Mouse (Mus musculus): Measurements from ENCODE around the gene Plcl1. TPM values are rescaled to one million over a fixed set of nuclear protein-coding genes. Genes with fewer than 3 reads are reported as not detected.
A peak's percentile ranks its signal among the peaks of the same experiment; 100 is the strongest.

Plcl1 gene
- polyA plus RNA-seq, 2 experiments from 2014 or later: 2.3 to 6.2 TPM

DNA sequence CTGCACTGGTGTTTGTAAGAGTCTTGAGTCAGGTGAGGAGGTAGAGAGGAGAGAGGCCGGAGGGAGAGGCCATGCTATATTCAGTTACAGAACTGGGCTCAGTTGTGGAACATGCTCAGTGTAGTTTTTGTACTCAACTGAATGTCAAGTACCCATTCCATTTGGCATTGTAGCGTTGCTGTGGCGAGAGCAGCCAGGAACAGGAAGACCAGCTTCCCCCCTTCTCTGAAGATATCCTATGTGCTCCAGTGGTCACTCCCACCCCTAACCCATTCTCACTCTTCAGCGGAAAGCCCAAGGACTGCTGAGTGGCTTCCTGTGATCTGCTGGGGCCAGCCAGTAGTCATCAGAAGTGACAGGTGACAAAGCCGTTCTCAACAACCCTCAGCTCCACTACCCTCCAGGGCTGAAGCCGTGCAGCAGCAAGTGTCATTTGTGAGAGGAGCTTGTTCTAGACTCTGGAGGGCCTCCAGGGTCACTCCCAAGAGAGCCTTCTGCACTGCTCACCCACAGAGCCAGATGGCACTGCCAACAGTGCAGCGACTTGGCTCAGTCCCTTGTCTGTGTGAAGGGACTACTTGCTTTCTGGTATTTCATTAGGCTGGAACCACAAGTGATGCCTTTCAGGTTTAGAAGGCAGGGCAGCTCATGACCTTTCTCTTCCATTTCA is 213.0 kb downstream of the Plcl1 start:
- ATAC-seq: peak; percentile 63

DNA sequence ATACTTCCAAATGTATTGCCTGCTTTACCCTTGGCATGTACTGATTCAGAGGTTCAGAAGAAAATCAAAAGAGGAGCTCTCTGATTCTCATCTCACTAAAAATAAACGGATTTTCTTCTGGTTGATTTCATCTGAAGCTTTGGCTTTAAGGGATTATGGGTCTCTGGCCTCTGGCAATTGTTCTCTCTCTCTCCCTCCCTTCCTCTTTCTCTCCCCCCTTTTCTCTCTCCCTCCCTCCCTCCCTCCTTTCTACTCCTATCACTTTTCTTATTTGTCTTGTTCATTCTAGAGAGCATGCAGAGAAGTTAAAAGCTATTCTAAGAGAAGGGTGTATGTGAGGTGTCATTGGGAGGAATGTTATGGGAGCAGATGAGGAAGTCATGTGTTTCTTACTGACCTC is 225.8 kb downstream of the Plcl1 start:
- ATAC-seq: no peak

DNA sequence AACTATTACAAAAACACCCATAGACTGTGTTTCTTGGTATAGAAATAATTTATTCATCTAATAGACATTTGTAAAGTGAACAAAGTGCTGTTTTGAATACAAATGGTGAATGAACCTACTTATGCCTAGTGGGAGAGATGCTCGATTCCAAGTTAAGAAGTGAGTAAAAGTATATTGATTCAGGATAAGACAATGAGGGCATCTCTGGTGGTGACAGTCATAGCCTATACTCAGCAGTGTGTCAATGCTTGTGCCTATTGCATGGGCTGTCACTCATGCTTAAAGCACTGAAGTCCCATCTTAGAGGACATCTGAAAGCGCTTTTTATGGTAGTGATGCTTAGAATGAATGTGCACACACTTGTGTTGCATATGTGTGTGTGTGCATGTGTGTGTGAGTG is 226.3 kb downstream of the Plcl1 start:
- no peak for ATAC-seq

DNA sequence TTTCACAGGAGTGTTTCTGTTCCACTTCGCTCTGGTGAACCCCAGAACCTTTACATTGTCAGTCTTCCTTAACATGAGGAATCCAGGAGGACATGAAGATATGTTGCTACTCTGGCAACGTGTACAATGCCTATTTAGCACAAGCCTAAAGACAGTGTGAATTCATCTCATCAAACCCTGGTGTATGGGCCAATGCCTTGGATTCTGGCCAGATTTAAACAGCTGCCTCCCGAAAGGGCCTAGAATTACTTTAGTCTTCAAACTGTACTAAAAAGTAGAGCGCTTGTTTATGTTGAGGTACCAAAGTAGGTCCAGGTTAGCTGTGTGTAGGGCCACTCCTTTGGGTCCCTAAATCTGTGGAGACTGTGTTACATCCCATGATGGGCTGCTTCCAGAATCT is 227.6 kb downstream of the Plcl1 start:
- ATAC-seq: no peak

DNA sequence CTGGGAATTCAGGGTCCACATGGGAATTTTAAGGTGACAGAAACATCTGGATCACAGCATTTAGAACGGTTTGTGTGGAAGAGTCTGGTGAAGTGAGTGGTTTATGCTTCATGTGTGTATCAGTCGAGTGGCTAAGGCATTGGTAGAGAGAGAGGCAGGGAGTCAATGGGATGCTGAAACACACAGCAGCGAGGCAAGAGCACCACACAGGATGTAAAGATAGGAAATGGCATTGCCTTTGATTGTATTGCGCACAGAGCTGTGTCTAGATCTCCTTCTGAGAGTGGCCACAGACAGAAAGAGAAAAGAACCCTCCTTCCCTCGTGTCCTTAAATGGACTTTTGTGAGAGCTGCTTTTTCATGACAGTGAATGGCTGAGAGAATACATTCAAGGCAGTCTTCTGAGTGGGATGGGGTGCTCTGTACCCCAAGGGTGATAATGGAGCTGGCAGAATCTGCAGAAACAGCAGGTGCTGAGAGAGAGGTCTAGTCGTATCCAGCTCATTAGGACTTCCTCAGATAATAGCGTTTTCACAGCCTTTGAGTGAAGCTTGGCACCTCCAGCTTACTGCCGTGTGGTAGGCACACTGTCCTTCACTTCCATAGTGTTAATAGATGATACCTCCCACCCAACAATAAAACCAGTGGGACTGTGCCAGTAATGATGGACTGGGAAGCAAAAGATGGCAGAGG is 253.9 kb downstream of the Plcl1 start:
- ATAC-seq: no peak

DNA sequence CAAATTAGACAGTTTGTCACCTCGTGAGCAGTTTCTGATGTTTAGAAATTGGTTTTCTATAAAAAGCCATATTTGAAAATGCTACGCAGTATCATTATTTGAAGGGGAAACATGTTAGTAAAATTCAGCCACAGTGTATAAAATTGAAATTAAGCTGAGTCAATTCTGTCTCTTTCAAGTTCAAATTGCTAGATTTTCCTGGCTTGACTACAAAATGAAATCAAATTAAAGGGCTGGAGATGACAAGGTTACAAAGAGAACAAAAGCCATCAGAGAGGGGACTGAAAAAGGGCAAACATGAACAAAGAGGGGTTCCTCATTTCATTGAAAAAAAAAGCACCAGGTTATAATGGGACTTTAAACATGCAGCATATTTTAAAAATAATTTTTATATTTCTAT is 255.7 kb downstream of the Plcl1 start:
- no peak for ATAC-seq

DNA sequence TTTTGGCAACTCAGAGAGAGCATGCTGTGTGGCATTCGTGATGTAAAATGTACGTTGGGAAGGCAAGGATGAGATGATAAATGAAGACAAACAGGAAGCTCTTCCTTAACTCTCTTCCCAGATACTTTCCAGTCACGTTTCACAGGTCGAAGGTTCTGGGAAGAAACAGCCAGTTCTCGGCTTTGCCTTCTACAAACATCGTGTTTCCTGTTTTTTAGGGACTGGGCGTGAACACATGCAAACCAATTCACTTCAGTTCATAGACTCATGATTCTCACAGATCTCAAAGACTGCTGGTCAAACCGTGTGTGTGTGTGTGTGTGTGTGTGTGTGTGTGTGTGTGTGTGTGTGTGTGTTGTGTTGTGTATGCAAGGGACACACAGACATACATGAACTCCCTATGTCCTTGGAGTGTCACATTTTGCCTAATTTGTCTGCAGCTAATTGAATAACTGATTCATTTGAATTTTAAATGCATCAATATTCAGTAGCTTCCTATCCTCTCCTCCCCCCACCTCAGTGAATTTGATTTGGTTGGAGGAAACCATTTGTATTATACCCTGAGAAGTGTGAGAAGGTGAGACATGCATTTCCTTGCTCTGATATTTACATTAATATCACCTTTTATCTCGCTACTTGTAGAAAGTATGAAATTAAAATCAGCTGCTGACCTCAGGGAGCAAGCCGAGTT is 259.6 kb downstream of the Plcl1 start:
- no peak for ATAC-seq

DNA sequence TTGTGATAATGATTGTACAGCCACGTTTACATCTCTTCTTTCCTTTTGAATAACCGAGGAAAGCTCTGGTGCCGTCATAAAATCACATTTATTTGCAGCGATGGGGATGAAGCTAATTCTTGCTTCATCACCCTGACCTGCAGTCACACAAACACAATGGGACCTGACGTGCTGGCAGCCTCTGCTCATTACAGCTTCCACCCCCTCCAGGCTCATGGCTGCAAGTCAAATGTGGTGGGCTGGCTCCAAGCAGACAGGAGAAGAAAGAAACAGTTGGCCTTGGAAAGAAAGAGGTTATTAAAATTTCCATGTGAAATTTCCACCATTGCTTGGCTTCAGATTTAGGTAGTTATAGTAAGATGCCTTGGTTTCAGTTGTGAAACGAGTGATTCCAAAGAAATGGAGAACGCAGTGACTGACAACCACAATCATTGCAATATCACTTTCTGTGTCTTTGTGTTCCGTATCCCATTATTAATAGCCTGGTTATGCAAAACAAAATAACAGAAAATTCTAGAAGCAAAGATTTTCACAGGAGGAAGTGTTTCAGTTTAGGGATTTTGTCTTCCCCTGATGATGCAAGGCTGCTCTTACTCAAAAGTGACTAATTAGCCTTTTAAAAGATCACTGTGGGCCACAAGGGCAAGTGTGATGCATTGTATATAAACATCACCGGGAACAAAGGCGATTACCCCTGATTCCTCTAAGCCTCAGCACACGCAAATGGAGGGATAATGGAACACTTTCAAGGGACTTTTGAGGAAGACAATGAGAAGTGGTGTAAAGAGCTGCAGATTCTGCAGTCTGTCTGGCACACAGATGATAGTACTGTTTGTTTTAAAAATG is 260.3 kb downstream of the Plcl1 start:
- no peak for ATAC-seq

DNA sequence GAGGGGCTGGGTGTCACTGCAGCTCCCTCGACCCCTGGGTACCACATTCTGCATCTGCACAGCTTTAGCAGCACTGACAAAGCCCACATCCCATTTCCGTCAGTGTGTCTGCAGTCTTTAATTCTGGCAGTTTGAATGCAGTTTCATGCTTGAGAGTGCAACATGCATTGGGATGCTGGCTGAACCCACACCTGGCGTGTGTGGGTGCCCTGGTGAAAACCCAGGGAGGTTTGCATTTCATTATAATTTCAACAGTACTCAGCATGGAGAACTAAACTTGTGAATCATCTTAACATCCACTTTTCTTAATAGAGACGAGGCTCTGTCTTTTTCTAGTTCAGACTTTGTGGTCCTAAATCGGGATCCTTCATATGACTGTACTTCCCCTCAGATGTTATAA is 261.1 kb downstream of the Plcl1 start:
- ATAC-seq: no peak

DNA sequence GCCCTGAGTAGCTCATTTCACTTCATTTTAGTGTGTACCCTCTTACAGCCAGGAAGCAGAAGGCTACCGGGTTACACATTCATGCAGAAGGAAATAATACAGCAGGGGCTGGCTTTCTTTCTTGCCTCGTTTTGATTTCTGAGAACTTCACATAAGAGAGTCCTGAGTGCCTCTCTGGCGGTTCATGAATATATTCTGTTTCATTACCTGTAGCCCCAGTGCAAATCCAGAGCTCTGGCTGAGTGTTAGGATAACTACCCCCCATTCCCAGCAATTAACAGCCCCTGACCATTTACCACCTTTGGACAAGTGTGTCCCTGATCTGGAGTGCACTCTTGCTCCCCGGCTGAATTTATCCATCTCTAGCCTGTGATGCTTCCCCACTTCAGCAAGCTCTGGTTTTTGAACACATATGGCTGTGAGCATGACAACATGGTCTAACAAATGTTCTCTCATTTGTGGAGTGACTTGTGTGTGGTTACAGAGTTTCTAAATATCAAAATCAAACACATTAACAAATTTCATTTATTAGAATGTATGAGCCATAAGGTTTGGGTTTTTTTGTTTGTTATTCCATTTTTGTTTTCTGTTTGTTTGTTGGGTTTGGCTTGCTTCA is 263.0 kb downstream of the Plcl1 start:
- ATAC-seq: no peak

DNA sequence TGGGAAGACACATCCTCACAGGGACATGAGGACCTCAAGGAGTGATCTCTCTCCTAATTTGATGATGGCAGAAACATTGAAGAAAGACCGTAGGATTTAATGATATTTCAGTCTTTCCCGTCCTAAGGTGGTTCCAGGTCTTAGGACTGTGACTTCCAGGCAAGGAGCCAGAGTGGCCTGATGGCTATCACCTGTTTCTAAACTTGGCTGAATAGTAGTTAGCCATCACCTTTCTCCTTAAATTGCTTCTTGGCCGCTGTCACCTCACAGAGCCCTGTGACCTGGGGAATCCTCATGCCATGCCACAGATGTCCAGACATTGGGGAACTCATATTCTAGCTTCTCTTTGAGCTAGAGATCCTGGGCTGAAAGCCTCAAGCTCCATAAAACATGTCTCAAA is 277.0 kb downstream of the Plcl1 start:
- ATAC-seq: no peak

DNA sequence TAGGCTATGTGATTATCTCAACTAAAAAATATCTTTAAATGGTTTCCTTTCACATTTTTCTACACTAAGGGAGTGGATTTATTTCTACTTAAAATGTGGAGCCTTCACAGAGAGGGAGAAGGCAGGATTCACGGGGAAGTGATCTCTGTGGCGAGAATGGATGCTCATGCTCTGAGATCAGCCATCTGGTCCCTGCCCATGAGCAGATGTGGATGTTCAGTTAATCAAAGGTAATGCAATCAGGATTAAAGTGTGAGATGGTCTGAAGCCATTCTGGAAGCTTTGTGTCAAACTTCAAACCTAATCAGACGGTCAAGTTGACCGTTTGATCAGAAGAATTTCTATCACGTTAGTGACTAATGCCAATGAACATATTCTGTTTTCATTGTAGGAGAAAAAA is 280.5 kb downstream of the Plcl1 start:
- ATAC-seq: no peak

DNA sequence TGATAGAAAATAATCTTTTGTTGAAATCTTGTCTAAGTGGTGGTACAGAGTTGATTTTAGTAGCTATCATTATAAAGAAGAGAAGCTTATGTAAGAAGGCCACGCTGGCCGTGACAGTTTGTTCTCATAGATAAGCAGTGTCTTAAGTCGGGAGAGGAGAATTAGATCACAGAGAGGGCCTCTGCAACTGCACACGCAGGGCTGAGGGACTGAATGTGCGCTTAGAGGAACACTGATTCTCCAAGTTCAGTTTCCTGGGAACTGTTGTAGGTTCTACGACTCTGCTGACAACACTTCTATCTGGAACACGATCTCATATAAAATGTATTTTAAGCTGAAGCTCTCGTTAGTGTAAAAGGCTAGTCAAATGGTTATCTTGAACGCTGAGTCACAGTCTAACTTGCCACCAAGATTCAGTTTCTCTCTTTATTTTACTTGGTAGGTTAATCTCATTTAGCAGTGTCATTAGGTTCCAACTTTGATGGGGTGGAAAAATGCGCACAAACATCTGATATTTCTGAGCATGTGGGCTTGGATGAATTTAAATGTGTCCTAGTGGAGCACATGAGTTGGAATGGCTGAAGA is 288.0 kb downstream of the Plcl1 start:
- no peak for ATAC-seq

DNA sequence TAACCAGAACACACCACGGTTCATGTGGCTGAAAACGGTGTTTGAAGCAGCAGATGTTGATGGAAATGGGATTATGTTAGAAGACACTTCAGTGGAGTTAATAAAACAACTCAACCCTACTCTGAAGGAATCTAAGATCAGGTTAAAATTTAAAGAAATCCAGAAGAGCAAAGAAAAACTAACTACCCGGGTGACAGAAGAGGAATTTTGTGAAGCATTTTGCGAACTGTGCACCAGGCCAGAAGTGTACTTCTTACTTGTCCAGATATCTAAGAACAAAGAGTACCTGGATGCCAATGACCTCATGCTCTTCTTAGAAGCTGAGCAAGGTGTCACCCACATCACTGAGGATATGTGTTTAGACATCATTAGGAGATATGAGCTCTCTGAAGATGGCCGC is 290.5 kb downstream of the Plcl1 start:
- no peak for ATAC-seq

DNA sequence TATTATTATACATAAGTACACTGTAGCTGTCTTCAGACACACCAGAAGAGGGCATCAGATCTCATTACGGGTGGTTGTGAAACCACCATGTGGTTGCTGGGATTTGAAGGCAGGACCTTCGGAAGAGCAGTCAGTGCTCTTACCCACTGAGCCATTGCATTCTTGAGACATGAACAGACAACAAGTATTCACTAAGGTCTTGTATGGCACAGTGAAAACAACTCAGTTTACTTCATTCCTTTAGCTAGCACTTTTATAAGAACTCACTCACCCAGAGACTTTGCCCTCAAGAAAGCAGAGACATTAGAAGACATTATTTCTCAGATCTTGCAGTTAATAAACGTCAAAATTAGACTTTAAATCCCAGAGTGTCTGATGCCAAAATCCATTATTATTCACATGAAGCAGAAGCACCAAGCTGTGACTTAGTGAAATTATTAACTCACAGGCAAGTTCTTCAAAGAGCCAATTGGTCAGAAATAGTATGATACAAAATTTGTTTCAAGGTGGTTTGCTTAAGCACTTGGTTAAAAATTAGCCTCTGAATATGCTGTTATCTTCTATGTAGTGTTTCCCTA is 293.8 kb downstream of the Plcl1 start:
- ATAC-seq: no peak

DNA sequence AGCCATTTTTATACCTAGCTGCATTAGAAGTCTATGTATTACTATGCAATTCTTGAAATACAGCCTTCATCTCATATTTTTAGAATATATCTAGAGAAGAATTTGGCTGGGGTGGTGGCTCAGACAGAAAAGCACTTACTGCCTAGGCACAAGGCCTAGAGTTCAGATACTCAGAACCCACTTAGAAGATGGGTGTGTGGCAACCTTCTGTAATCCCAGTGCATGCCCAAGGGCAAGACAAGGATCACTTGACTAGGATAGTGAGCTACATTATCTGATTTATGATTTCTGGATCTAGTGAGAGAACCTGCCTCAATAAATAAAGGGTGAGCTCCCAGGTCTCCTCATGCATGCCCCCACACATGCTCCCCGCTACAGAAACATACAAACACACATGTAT is 294.3 kb downstream of the Plcl1 start:
- no peak for ATAC-seq

DNA sequence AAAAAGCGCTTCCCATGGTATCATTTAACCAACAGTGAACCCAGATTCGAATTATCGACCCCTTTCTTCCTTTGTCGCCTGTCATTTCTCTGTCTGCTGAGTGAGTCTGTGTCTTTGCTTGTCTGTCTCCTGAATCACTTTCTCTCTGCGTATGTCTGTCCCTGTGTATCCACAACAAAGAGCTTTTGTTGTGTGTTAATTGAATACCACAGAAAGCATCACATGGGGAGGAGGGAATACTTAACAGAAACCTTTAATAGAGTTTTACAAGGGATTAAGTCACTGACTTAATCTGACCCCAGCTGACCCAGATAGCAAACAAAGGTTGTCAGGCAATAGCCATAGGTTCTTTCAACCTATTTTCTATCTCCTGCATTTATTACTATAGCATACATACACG is 295.0 kb downstream of the Plcl1 start:
- no peak for ATAC-seq

DNA sequence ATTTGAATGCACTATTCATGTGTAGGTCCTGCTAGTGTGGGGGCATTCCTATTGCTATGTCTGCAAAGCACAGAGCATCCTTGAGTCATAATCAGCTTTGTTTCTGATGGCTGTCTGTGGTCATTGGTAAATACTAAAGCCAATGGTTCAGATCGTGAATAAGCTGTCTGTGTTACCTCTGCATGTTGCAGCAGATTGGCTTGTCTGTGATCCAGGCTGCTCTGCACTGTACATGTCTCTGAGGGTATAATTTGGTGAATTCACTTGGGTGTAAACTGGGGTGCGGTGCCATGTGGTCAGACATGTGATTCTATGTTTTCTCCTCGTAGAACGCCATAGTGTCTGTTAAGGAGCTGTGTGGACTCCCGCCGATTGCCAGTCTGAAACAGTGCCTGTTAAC is 295.9 kb downstream of the Plcl1 start:
- no peak for ATAC-seq

DNA sequence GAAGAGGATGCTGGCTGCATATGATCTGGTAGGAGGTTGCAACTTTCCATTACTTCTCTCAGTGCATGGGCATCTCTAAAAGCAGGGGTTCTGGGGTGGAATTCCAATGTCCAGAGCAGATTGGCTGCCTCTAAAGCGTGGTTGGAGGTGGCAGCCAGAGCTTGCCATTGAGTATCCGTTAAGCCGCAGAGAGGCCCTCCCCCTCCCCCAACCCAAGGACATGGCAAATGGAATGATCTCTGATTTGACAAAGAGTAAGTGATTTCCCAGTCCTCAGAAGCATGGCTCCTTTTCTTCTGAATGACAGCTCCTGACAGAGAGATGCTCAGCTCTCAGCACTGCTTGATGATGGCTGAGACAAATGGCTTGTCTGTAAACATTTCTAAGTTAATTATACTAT is 296.4 kb downstream of the Plcl1 start:
- no peak for ATAC-seq

DNA sequence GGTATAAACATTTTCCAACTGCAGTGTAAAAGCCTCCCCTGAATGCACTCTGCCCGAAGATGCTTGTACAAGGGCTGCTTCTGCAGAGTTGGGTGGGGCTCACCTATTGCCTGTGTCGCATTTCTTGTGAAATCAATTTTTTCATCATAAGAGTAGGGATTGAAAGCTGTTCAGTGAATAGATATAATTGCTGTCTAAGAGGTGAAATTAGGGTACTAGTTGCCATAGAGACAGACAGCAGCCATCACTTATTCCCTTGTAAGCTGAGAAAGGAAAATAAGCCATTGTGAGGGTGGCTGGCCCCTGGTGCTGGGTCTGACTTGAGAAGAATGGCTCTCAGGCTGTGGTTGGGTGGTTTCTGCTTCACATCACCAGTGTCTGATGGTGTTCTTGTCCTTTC is 299.0 kb downstream of the Plcl1 start:
- ATAC-seq: no peak

DNA sequence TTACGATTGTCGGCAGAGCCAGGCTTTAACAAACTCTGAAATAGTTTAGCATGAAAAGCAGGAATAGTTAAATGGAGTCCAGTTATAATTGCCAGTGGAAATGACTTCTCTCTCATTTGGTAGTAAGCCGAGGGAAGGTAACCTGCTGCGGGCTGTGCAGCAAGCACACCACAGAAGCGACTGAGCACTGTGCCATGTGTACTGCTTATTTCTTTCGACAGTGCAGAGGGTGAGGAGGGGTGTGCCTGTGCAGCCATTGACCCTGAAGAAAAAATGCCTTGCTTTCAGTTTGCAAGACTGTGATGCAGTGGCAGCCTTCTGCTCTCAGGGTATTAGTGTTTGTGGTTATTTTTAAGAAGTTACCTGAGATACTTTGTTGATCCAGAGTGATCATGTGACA is 299.5 kb downstream of the Plcl1 start:
- no peak for ATAC-seq

DNA sequence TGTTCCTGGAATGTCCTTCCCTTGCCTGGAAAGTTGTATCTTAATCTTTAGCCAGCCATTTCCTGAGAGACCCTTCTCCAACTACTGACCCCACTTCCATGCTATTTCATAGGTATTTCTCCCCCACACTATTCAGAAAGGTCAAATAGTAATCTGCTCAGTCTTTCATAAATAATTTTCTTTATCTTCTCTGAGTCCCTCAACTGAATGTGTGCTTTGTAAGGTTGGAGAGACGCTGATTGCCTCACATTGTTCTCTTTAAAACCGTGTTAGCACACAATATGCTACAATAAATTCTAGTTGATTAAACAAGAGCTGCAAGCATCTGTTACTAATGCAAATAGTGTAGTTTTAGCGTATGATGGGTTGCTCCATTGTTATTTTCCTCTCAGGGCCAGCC is 300.0 kb downstream of the Plcl1 start:
- ATAC-seq: no peak
